Mouse (Mus musculus) hindbrain, embryonic 14.5 days (tissue): ENCODE measurements at regions not wholly inside any gene's neighbourhood (a gene's known extent, or its start where the extent isn't known, plus 50 kb on each side); places are given as distances from the start of the nearest gene placed in this dataset.

ENCODE experiments used
- ATAC-seq: fragments of 200-750 bp; cut with Nextera tagmentation; 2 replicates; pipeline ENCODE4 v1.8.0; 2017; ENCODE audit warnings: moderate number of reproducible peaks, mild to moderate bottlenecking, moderate TSS enrichment, moderate library complexity; ENCODE audit not compliant: low FRiP score
- DNase-seq: peaks from one replicate; pipeline ENCODE4 v3.0.0-alpha.2; 2015; ENCODE audit warnings: low spot score
- H3K27ac ChIP-seq: fragments of 300-500 bp; sonication (generic); 2 replicates; pipeline ENCODE4 v1.5.1; 2014; ENCODE audit warnings: mild to moderate bottlenecking, moderate library complexity
- H3K27me3 ChIP-seq: fragments of 300-500 bp; sonication (generic); 2 replicates; pipeline ENCODE4 v1.6.1; 2014; ENCODE audit warnings: mild to moderate bottlenecking, low read length, mixed read lengths; ENCODE audit not compliant: control insufficient read depth, insufficient read depth
- H3K36me3 ChIP-seq: fragments of 300-500 bp; sonication (generic); replicated peaks from 2 replicates; pipeline ENCODE4 v1.6.1; 2014; ENCODE audit not compliant: control insufficient read depth, insufficient read depth
- H3K4me1 ChIP-seq: fragments of 300-500 bp; sonication (generic); replicated peaks from 2 replicates; pipeline ENCODE4 v1.6.1; 2014; ENCODE audit warnings: antibody characterized with exemption, low read length, mixed read lengths; ENCODE audit not compliant: control insufficient read depth, insufficient read depth
- H3K4me2 ChIP-seq: fragments of 300-500 bp; sonication (generic); replicated peaks from 2 replicates; pipeline ENCODE4 v1.6.1; 2014; ENCODE audit warnings: mild to moderate bottlenecking, moderate library complexity
- H3K4me3 ChIP-seq: fragments of 300-500 bp; sonication (generic); replicated peaks from 2 replicates; pipeline ENCODE4 v1.5.1; 2014; ENCODE audit warnings: mild to moderate bottlenecking, low read length
- H3K9ac ChIP-seq: fragments of 300-500 bp; sonication (generic); 2 replicates; pipeline ENCODE4 v1.6.1; 2014
- H3K9me3 ChIP-seq: fragments of 300-500 bp; sonication (generic); 2 replicates; pipeline ENCODE4 v1.6.1; 2016; ENCODE audit warnings: low read length; ENCODE audit not compliant: control insufficient read depth
- WGBS: fragments of 180-500 bp; shearing (Covaris S2); extraction: QIAGEN DNeasy Blood & Tissue Kit; methylation state at CpG from one replicate; pipeline ENCODE4 v1.1.7; 2014; 5-methylcytosine and 5-hydroxymethylcytosine counted together

DNA sequence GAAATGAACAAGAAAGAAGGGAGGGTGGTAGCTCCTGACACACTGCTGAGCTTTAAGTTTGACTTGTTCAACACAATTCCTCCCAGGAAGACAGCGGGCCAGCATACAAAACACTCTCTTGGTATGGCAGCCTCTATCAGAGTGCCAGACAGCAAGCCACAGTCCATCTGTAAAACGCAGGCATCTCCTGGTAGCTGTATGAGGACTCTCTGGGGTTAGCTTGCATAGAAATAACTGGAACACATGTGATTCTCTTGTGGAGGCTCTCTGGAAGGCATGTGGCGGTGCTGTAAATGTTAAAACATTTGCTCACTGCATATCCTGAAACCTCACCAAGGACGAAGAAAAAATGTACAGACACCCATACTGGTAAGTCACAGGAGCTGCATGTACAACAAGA is 247.9 kb upstream of the Shh start:
- 91% methylated on average over 4 of the region's 4 CpGs for WGBS
- H3K4me2 ChIP-seq: no peak overlapping the region
- no peak for ATAC-seq

GRCm38 (mm10) chr5:28710517-28710916 is 243.5 kb upstream of the Shh start:
- ATAC-seq: no peak
- Histone ChIP-seq H3K27ac (no peak overlapping the region), H3K36me3 (no peaks in the 10 kb centered on the region), H3K4me1 (no peaks in the 10 kb centered on the region), H3K4me2 (no peak overlapping the region), H3K9me3 (no peaks in the 10 kb centered on the region), H3K27me3 (no peaks in the 10 kb centered on the region), H3K9ac (no peak overlapping the region), H3K4me3 (no peak overlapping the region)
- DNase-seq: no peak
- WGBS: 80% methylated on average over 4 of the region's 4 CpGs

More for the DNA sequence above, 247.9 kb upstream of the Shh start:
- Histone ChIP-seq H3K27ac (no peak overlapping the region), H3K4me3 (no peak overlapping the region), H3K9me3 (no peaks in the 10 kb centered on the region), H3K36me3 (no peaks in the 10 kb centered on the region), H3K27me3 (no peaks in the 10 kb centered on the region), H3K9ac (no peak overlapping the region), H3K4me1 (no peaks in the 10 kb centered on the region)
- no peak for DNase-seq

DNA sequence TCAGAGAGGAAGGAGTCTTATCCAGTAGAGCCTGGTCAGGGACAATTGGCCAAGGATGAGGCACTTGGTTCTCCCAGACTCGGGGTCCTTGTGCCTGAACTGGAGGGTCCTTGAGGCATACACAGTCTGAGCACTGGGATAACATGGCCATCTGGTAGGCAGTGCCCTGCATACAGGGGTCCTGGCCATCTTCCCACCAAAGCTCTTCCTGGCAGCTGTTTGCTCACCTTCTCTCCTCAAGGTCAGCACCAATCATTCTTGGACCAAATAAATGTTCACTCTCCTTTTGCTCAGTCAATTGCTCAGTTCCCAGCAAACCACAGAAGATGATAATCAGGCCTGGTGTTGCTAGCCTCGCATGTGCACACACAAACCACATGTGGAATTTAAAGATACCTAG is 242.6 kb upstream of the Shh start:
- H3K4me3 ChIP-seq: no peak overlapping the region
- no peak for DNase-seq
- H3K27ac ChIP-seq: no peak overlapping the region
- H3K4me2 ChIP-seq: no peak overlapping the region
- no peaks in the 10 kb centered on the region for H3K9me3 ChIP-seq
- H3K4me1 ChIP-seq: no peaks in the 10 kb centered on the region
- no peak overlapping the region for H3K9ac ChIP-seq
- 70% methylated on average over 2 of the region's 2 CpGs for WGBS
- ATAC-seq: no peak
- no peaks in the 10 kb centered on the region for H3K36me3 ChIP-seq
- no peaks in the 10 kb centered on the region for H3K27me3 ChIP-seq

DNA sequence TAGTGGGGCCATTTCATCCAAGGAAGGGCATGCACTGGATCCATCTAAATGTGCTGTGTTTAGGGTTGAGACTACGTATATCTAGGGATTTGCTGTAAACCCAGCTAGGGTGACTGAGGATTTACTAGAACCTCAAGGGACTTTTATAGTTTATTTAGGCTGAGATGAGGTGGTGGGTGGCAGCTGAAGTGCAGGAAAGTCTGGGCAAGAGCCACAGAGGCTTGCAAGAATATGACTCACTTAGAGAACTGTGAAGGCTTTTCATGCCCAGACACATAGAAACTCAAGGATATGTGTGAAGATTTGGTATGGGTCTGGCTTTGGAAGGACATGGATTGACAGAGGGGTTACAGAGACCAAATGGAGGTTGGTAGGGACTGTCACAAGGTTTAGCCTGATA is 237.3 kb upstream of the Shh start:
- H3K27ac ChIP-seq: no peak overlapping the region
- H3K9me3 ChIP-seq: no peaks in the 10 kb centered on the region
- no peaks in the 10 kb centered on the region for H3K27me3 ChIP-seq
- DNase-seq: no peak
- WGBS: 95% methylated on average over 1 of the region's 1 CpGs
- no peak for ATAC-seq
- H3K4me3 ChIP-seq: no peak overlapping the region
- H3K9ac ChIP-seq: no peak overlapping the region
- no peaks in the 10 kb centered on the region for H3K4me1 ChIP-seq
- no peaks in the 10 kb centered on the region for H3K36me3 ChIP-seq
- H3K4me2 ChIP-seq: no peak overlapping the region

- H3K27me3 ChIP-seq: no peaks in the 10 kb centered on the region
- H3K9ac ChIP-seq: no peak overlapping the region
- H3K4me3 ChIP-seq: no peak overlapping the region
- H3K4me1 ChIP-seq: no peaks in the 10 kb centered on the region; the same call in 1 of the 2 replicates
- no peaks in the 10 kb centered on the region for H3K9me3 ChIP-seq
- H3K36me3 ChIP-seq: no peaks in the 10 kb centered on the region
- 69% methylated on average over 3 of the region's 3 CpGs for WGBS
- H3K4me2 ChIP-seq: no peak overlapping the region
- ATAC-seq (no peak), DNase-seq (no peak)
- no peak overlapping the region for H3K27ac ChIP-seq
Measured at GRCm38 (mm10) chr5:28696966-28697365, 229.9 kb upstream of the Shh start.

DNA sequence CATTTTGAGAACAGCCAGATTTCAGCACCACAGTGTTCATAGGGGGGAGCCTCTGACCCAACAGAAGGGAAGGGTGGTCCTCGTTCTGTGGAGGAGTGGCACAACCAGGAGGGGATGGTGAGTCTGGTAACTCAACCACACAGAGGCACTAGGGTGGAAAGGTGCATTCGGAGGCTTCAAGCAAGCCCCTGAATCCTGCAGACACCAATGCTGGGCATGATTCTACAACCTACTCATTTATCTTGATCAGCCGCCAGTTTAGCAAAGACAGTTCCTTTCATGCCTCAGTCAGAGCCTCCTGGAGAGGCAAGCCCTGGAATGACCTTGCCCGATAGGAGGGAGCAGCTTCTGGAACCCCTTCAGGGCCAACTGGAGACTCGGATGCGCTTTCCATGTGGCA is 223.1 kb upstream of the Shh start:
- ATAC-seq: no peak

GRCm38 (mm10) chr5:28689651-28690050 is 222.6 kb upstream of the Shh start:
- no peaks in the 10 kb centered on the region for H3K4me1 ChIP-seq
- no peaks in the 10 kb centered on the region for H3K9me3 ChIP-seq
- WGBS: 54% methylated on average over 2 of the region's 2 CpGs
- H3K27ac ChIP-seq: no peak overlapping the region
- H3K36me3 ChIP-seq: no peaks in the 10 kb centered on the region
- peak; percentile 40 for DNase-seq
- no peak overlapping the region for H3K4me3 ChIP-seq
- H3K9ac ChIP-seq: no peak overlapping the region
- ATAC-seq: no peak
- no peaks in the 10 kb centered on the region for H3K27me3 ChIP-seq
- H3K4me2 ChIP-seq: no peak overlapping the region

More for the DNA sequence above, 223.1 kb upstream of the Shh start:
- Histone ChIP-seq H3K4me1 (no peaks in the 10 kb centered on the region), H3K36me3 (no peaks in the 10 kb centered on the region), H3K27me3 (no peaks in the 10 kb centered on the region), H3K9me3 (no peaks in the 10 kb centered on the region), H3K4me2 (no peak overlapping the region), H3K4me3 (no peak overlapping the region), H3K27ac (no peak overlapping the region), H3K9ac (no peak overlapping the region)
- WGBS: 61% methylated on average over 6 of the region's 6 CpGs
- DNase-seq: no peak

GRCm38 (mm10) chr5:28689136-28689535 is 222.1 kb upstream of the Shh start:
- Histone ChIP-seq H3K36me3 (no peaks in the 10 kb centered on the region), H3K9ac (no peak overlapping the region), H3K27me3 (no peaks in the 10 kb centered on the region), H3K9me3 (no peaks in the 10 kb centered on the region), H3K27ac (no peak overlapping the region), H3K4me3 (no peak overlapping the region), H3K4me2 (no peak overlapping the region), H3K4me1 (no peaks in the 10 kb centered on the region)
- no peak for DNase-seq
- 82% methylated on average over 3 of the region's 3 CpGs for WGBS
- no peak for ATAC-seq

DNA sequence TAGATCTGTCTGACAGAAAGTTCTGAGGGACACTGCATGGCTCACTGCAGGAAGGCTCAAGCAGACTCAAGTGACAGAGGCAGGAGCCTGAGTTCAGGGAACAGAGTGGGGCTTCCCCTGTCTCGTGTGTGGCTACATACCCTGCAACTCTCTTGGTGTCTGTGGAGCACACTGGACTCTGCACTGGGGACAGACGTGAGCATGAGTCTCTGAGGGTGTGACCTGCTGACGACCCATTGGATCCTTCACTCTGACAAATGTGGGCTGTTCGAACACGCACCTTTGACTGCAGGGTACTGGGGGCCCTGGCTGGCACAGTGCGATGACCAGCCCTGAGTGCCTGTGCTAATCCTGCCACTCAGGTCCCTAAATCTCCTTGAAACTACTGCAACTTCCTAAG is 215.8 kb upstream of the Shh start:
- ATAC-seq (no peak), DNase-seq (no peak)
- no peaks in the 10 kb centered on the region for H3K27me3 ChIP-seq
- H3K9me3 ChIP-seq: no peaks in the 10 kb centered on the region
- no peaks in the 10 kb centered on the region for H3K36me3 ChIP-seq
- H3K4me3 ChIP-seq: no peak overlapping the region
- 85% methylated on average over 6 of the region's 6 CpGs for WGBS
- H3K4me2 ChIP-seq: no peak overlapping the region
- peaks cover 11% of the 10 kb centered on the region; the same call in 1 of the 2 replicates for H3K4me1 ChIP-seq
- H3K27ac ChIP-seq: no peak overlapping the region
- no peak overlapping the region for H3K9ac ChIP-seq

DNA sequence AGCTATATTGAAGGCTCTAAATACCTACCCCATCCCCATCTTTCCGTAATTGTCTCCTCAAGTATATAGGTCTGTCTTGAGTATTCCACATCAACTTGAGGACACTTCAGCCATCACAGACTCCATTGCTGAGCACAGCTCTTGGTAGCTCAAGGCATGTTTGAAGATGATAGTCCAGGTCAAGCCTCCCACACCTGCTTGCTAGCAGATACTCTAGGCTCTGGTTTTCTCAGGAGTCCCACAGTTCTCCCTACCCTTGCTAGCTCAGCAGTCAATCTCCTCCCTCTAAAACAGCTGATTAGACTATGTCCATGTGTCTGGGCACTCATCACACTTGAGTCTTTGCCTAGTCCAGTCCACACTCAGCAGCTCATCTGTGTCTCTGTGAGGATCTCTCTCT is 213.3 kb upstream of the Shh start:
- no peak overlapping the region for H3K4me3 ChIP-seq
- DNase-seq (no peak), ATAC-seq (no peak)
- H3K36me3 ChIP-seq: no peaks in the 10 kb centered on the region
- H3K27me3 ChIP-seq: no peaks in the 10 kb centered on the region
- H3K4me2 ChIP-seq: no peak overlapping the region
- WGBS: 94% methylated on average over 1 of the region's 1 CpGs
- H3K9ac ChIP-seq: no peak overlapping the region
- H3K9me3 ChIP-seq: no peaks in the 10 kb centered on the region
- H3K27ac ChIP-seq: no peak overlapping the region
- H3K4me1 ChIP-seq: peaks cover 11% of the 10 kb centered on the region; the same call in 1 of the 2 replicates
